In genomic region chr5:66967646-66968045, GRCm38 (mm10) we compare ENCODE assay signal across 8 mouse cellular contexts.
DNase-seq lines count a peak whose midpoint lies in the region; ATAC-seq and TF ChIP-seq lines count a peak whose summit lies in the region.

No protein-coding gene starts in this region.

- 54% methylated on average over 4 of the region's 4 CpGs for WGBS in heart, postnatal 0 days
- WGBS in embryonic facial prominence, embryonic 13.5 days = 6% methylated on average over 4 of the region's 4 CpGs
- 9% methylated on average over 4 of the region's 4 CpGs for WGBS in hindbrain, embryonic 14.5 days
- 29% methylated on average over 4 of the region's 4 CpGs for WGBS in midbrain, embryonic 16.5 days

- peak overlapping the region; percentile 44; the same call in 1 of the 2 replicates for H3K27ac ChIP-seq in heart, postnatal 0 days (ENCODE audit: low read depth)
- peak overlapping the region; percentile 92 for H3K27ac ChIP-seq in embryonic facial prominence, embryonic 13.5 days
- peak overlapping the region; percentile 72 for H3K27ac ChIP-seq in hindbrain, embryonic 14.5 days
- peak overlapping the region; percentile 72 for H3K27ac ChIP-seq in midbrain, embryonic 16.5 days (ENCODE audit: low read length)

- H3K4me2 ChIP-seq in heart, postnatal 0 days (ENCODE audit: low read depth, low read length) = peak overlapping the region; percentile 58
- peak overlapping the region; percentile 65 for H3K4me2 ChIP-seq in embryonic facial prominence, embryonic 13.5 days
- H3K4me2 ChIP-seq in hindbrain, embryonic 14.5 days (replicated peaks) = peak overlapping the region; percentile 54
- peak overlapping the region; percentile 56 for H3K4me2 ChIP-seq in midbrain, embryonic 16.5 days (ENCODE audit: low read length)

- TF ChIP-seq CTCF in heart, postnatal 0 days (IDR thresholded peaks at IDR 0.05; ENCODE audit: low read depth) = no peak

- peak overlapping the region; percentile 25 for H3K4me3 ChIP-seq in heart, postnatal 0 days (ENCODE audit: low read depth, low read length)
- peak overlapping the region; percentile 45 for H3K4me3 ChIP-seq in embryonic facial prominence, embryonic 13.5 days
- H3K4me3 ChIP-seq in hindbrain, embryonic 14.5 days (replicated peaks; ENCODE audit: low read length) = peak overlapping the region; percentile 14; the same call in 1 of the 2 replicates
- peak overlapping the region; percentile 29 for H3K4me3 ChIP-seq in midbrain, embryonic 16.5 days (ENCODE audit: low read depth, low read length)

- no peaks in the 10 kb centered on the region for H3K9me3 ChIP-seq in heart, postnatal 0 days (replicated peaks; ENCODE audit: control insufficient read depth, low read length)
- H3K9me3 ChIP-seq in embryonic facial prominence, embryonic 13.5 days = no peaks in the 10 kb centered on the region
- no peaks in the 10 kb centered on the region for H3K9me3 ChIP-seq in hindbrain, embryonic 14.5 days (ENCODE audit: control insufficient read depth, low read length)
- no peaks in the 10 kb centered on the region for H3K9me3 ChIP-seq in midbrain, embryonic 16.5 days (replicated peaks; ENCODE audit: control insufficient read depth, low read length, poor library complexity, severe bottlenecking)

- no peak for TF ChIP-seq EP300 in heart, postnatal 0 days (IDR thresholded peaks at IDR 0.05; ENCODE audit: low read depth)

- H3K9ac ChIP-seq in heart, postnatal 0 days (replicated peaks; ENCODE audit: low read depth, low read length) = peak overlapping the region; percentile 28; the same call in 1 of the 2 replicates
- peak overlapping the region; percentile 70 for H3K9ac ChIP-seq in embryonic facial prominence, embryonic 13.5 days
- peak overlapping the region; percentile 50 for H3K9ac ChIP-seq in hindbrain, embryonic 14.5 days
- peak overlapping the region; percentile 1 for H3K9ac ChIP-seq in midbrain, embryonic 16.5 days (ENCODE audit: low read depth, low read length)

- H3K4me1 ChIP-seq in heart, postnatal 0 days (ENCODE audit: control insufficient read depth, insufficient read depth) = peaks cover 9% of the 10 kb centered on the region
- peaks cover 43% of the 10 kb centered on the region for H3K4me1 ChIP-seq in embryonic facial prominence, embryonic 13.5 days
- H3K4me1 ChIP-seq in hindbrain, embryonic 14.5 days (replicated peaks; ENCODE audit: control insufficient read depth, insufficient read depth, low read length) = peaks cover 33% of the 10 kb centered on the region
- H3K4me1 ChIP-seq in midbrain, embryonic 16.5 days (ENCODE audit: control insufficient read depth, insufficient read depth, low read length) = peaks cover 25% of the 10 kb centered on the region

- H3K27me3 ChIP-seq in heart, postnatal 0 days (ENCODE audit: control insufficient read depth, insufficient read depth, low read length) = no peaks in the 10 kb centered on the region
- no peaks in the 10 kb centered on the region for H3K27me3 ChIP-seq in embryonic facial prominence, embryonic 13.5 days
- H3K27me3 ChIP-seq in hindbrain, embryonic 14.5 days (ENCODE audit: control insufficient read depth, insufficient read depth, low read length) = no peaks in the 10 kb centered on the region
- no peaks in the 10 kb centered on the region for H3K27me3 ChIP-seq in midbrain, embryonic 16.5 days (ENCODE audit: control insufficient read depth, insufficient read depth, low read depth, low read length)

- H3K36me3 ChIP-seq in heart, postnatal 0 days (replicated peaks; ENCODE audit: control insufficient read depth, insufficient read depth, low read length) = no peaks in the 10 kb centered on the region
- H3K36me3 ChIP-seq in embryonic facial prominence, embryonic 13.5 days = peaks cover 3% of the 10 kb centered on the region; the same call in 1 of the 2 replicates
- no peaks in the 10 kb centered on the region for H3K36me3 ChIP-seq in hindbrain, embryonic 14.5 days (replicated peaks; ENCODE audit: control insufficient read depth, insufficient read depth)
- H3K36me3 ChIP-seq in midbrain, embryonic 16.5 days (ENCODE audit: control insufficient read depth, insufficient read depth, low read length) = no peaks in the 10 kb centered on the region

- ATAC-seq in heart, postnatal 0 days (ENCODE audit: insufficient read depth, low read depth) = no peak
- ATAC-seq in embryonic facial prominence, embryonic 13.5 days (ENCODE audit: insufficient number of reproducible peaks, insufficient read depth, low FRiP score, low TSS enrichment, low read depth) = no peak
- peak; percentile 25; the same call in 1 of the 2 replicates for ATAC-seq in hindbrain, embryonic 14.5 days (ENCODE audit: low FRiP score)
- ATAC-seq in midbrain, embryonic 16.5 days = peak; percentile 25; the same call in 1 of the 2 replicates
- ATAC-seq in granulocyte monocyte progenitor cell, adult 5-6 weeks (replicated peaks; ENCODE audit: poor library complexity, severe bottlenecking) = no peak

- intact Hi-C loops in heart, postnatal 10 days (cut with DNase I) = no loop called here

- DNase-seq in heart, postnatal 0 days (ENCODE audit: low spot score) = no peak
- DNase-seq in heart, postnatal 10 days = no peak
- DNase-seq in hindbrain, embryonic 14.5 days (ENCODE audit: low spot score) = peak; percentile 48
- DNase-seq in layer of hippocampus, adult 9-10 months (ENCODE audit: low spot score) = no peak
- no peak for DNase-seq in frontal cortex, postnatal 36 days (ENCODE audit: low spot score in 2 of 2)

Comparison
In these comparisons a context has a peak if more than half of its experiments do, and no peak if none do; other contexts are left out.
1. ATAC-seq: peak in hindbrain, embryonic 14.5 days (single experiment) and midbrain, embryonic 16.5 days (single experiment); none in heart, postnatal 0 days (single experiment), embryonic facial prominence, embryonic 13.5 days (single experiment) and granulocyte monocyte progenitor cell, adult 5-6 weeks (single experiment).
2. H3K9ac ChIP-seq: peak in every context shown above with its lines; median percentile 70 in embryonic facial prominence, embryonic 13.5 days; 50 in hindbrain, embryonic 14.5 days; 28 in heart, postnatal 0 days; 1 in midbrain, embryonic 16.5 days.
3. Peak in every context shown above with its lines, with median percentiles within 50 percentile points of each other: H3K27ac ChIP-seq, H3K4me2 ChIP-seq and H3K4me3 ChIP-seq.